Mouse (Mus musculus): ENCODE data around the gene Fam229a. TPM values are rescaled to one million over a fixed set of nuclear protein-coding genes. Genes with fewer than 3 reads are reported as not detected.

The Fam229a gene
- polyA plus RNA-seq, 1 experiment: 945 TPM

GRCm38 (mm10) chr4:129502901-129503444 lies 12.0 kb downstream of the Fam229a start:
- no peak overlapping the region; the same call in 1 of the 2 replicates for H3K27ac ChIP-seq (ENCODE audit: control insufficient read depth, insufficient read depth, low read depth, low read length)
- H3K4me1 ChIP-seq (ENCODE audit: control insufficient read depth, insufficient read depth, low read length): peaks cover 25% of the 10 kb centered on the region
- H3K4me3 ChIP-seq (ENCODE audit: control insufficient read depth, low read depth, low read length): no peak overlapping the region
- H3K27me3 ChIP-seq (ENCODE audit: control insufficient read depth, insufficient read depth, low read length): no peaks in the 10 kb centered on the region
- no peaks in the 10 kb centered on the region for H3K36me3 ChIP-seq (ENCODE audit: control insufficient read depth, insufficient read depth, low read length)
- TF ChIP-seq POLR2A (IDR thresholded peaks at IDR 0.05; ENCODE audit: control insufficient read depth, low read depth, low read length): no peak
- no peak for TF ChIP-seq CTCF (IDR thresholded peaks at IDR 0.05; ENCODE audit: control insufficient read depth, insufficient read depth, insufficient replicate concordance, low read depth, low read length)

DNA sequence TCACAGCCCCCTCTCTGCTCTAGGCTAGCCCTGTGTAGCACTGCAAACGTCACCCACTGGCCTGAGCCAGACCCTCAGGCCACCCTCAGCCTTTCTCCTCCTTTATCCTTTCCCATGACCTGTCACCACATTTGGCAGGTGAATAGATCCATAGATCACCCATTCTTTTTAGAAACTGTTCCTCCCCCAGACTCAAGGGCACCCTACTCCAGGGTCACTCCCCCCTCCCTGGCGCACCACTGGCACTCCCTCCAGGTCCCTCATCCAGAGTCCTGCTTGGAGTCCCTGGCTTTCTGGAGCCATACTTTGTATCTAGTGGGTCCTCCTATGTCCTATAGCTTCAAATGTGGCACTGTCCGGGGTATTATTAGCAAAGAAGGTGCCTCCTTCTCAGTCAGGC lies 14.5 kb downstream of the Fam229a start:
- Histone ChIP-seq H3K4me1 (ENCODE audit: control insufficient read depth, insufficient read depth, low read length) (peaks cover 19% of the 10 kb centered on the region), H3K27ac (ENCODE audit: control insufficient read depth, insufficient read depth, low read depth, low read length) (no peak overlapping the region), H3K27me3 (ENCODE audit: control insufficient read depth, insufficient read depth, low read length) (no peaks in the 10 kb centered on the region), H3K36me3 (ENCODE audit: control insufficient read depth, insufficient read depth, low read length) (no peaks in the 10 kb centered on the region), H3K4me3 (ENCODE audit: control insufficient read depth, low read depth, low read length) (no peak overlapping the region)
- TF ChIP-seq POLR2A (IDR thresholded peaks at IDR 0.05; ENCODE audit: control insufficient read depth, low read depth, low read length): no peak
- no peak for TF ChIP-seq CTCF (IDR thresholded peaks at IDR 0.05; ENCODE audit: control insufficient read depth, insufficient read depth, insufficient replicate concordance, low read depth, low read length)

DNA sequence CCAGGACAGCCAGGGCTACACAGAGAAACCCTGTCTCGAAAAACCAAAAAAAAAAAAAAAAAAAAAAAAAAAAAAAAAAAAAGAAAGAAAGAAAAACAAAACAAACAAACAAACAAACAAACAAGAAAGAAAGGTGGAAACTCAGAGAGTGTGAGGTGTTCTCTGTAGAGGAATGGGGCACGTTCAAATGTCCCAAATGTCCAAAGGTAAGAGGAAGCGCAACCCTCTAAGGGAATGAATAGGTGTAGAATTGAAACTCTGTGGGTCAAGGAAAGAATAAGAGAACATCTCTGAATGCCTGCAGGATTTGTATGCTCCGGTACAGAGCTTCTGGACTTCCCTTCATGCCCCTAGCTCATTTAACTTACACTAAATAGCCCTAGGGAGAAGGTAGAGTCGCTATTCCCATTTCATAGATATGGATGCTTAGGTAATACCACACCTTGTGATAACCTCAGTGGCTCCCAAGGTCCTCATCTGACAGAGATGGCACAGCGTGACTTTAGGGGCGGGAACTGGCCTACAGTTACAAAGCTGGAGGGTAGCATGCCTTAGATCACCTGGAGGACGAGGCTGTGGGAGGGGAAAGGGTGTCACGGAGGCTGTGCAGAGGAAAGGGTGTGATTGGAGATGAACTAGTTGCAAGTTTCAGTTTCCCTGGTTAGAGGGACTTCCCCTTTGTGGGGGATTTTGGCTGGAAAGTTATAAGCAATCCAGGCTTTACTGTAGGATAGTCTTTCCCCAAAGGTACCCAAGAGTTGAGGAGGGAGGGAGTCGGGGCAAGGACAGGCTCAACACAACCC lies 16.6 kb downstream of the Fam229a start:
- Histone ChIP-seq H3K4me3 (ENCODE audit: control insufficient read depth, low read depth, low read length) (no peak overlapping the region), H3K36me3 (ENCODE audit: control insufficient read depth, insufficient read depth, low read length) (no peaks in the 10 kb centered on the region), H3K4me1 (ENCODE audit: control insufficient read depth, insufficient read depth, low read length) (peaks cover 16% of the 10 kb centered on the region), H3K27ac (ENCODE audit: control insufficient read depth, insufficient read depth, low read depth, low read length) (peak overlapping the region; percentile 76; the same call in 1 of the 2 replicates), H3K27me3 (ENCODE audit: control insufficient read depth, insufficient read depth, low read length) (no peaks in the 10 kb centered on the region)
- no peak for TF ChIP-seq CTCF (IDR thresholded peaks at IDR 0.05; ENCODE audit: control insufficient read depth, insufficient read depth, insufficient replicate concordance, low read depth, low read length)
- no peak for TF ChIP-seq POLR2A (IDR thresholded peaks at IDR 0.05; ENCODE audit: control insufficient read depth, low read depth, low read length)

DNA sequence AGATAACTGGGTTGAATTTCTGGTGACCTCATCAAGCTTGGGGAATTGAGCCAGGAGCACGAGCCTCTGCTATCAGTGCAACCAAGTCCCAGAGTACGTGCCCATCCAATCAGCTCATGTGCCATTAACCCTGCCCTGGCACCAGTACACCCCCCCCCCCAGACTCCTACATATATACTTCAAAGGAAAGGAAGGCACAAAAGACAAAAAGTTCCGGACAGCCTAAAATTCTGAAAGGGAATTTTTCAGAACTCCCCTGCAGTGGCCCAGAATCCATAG lies 17.2 kb downstream of the Fam229a start:
- TF ChIP-seq POLR2A (IDR thresholded peaks at IDR 0.05; ENCODE audit: control insufficient read depth, low read depth, low read length): no peak
- no peak for TF ChIP-seq CTCF (IDR thresholded peaks at IDR 0.05; ENCODE audit: control insufficient read depth, insufficient read depth, insufficient replicate concordance, low read depth, low read length)
- peaks cover 17% of the 10 kb centered on the region for H3K4me1 ChIP-seq (ENCODE audit: control insufficient read depth, insufficient read depth, low read length)

DNA sequence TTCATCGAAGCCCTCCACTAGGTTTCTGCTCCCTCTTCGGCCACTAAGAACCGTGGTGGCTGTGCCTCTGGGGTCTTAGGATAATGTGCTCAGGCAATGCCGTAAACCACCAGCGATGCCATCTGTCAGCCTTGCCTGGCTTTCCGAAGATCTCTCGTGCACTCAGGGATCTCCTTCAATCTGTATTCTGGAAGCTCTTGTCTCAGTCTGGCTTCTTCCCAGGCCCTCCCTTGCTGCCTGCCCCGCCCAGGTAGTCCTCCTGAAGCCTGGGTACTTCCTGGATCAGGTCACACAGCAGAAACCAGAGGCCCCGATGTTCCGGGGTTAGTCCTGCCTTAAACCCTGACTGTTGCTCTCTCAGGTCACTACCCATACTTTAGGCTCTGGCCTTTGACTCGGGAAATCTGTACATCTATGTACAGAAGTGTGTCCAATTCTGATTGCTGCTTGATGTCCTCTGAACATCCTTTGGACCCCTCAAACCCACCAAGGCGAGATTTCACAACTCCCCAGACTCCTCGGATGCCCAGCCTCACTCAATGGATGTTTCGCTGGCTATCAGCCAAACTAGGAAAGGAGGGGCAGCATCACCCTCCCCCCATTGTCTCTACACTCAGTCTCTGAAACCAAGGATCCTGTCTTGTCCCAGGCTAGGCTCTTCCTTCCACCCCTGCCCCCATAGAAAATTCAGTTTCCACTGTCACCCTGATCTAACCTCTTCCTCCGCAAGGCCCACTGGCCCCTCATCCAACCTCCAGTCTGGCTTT lies 18.0 kb downstream of the Fam229a start:
- Histone ChIP-seq H3K27me3 (ENCODE audit: control insufficient read depth, insufficient read depth, low read length) (no peaks in the 10 kb centered on the region), H3K27ac (ENCODE audit: control insufficient read depth, insufficient read depth, low read depth, low read length) (peak overlapping the region; percentile 45), H3K4me1 (ENCODE audit: control insufficient read depth, insufficient read depth, low read length) (peaks cover 16% of the 10 kb centered on the region), H3K36me3 (ENCODE audit: control insufficient read depth, insufficient read depth, low read length) (no peaks in the 10 kb centered on the region), H3K4me3 (ENCODE audit: control insufficient read depth, low read depth, low read length) (no peak overlapping the region)
- TF ChIP-seq POLR2A (IDR thresholded peaks at IDR 0.05; ENCODE audit: control insufficient read depth, low read depth, low read length): no peak
- no peak for TF ChIP-seq CTCF (IDR thresholded peaks at IDR 0.05; ENCODE audit: control insufficient read depth, insufficient read depth, insufficient replicate concordance, low read depth, low read length)

More for the DNA sequence above, 17.2 kb downstream of the Fam229a start:
- Histone ChIP-seq H3K4me3 (ENCODE audit: control insufficient read depth, low read depth, low read length) (no peak overlapping the region), H3K36me3 (ENCODE audit: control insufficient read depth, insufficient read depth, low read length) (no peaks in the 10 kb centered on the region), H3K27me3 (ENCODE audit: control insufficient read depth, insufficient read depth, low read length) (no peaks in the 10 kb centered on the region), H3K27ac (ENCODE audit: control insufficient read depth, insufficient read depth, low read depth, low read length) (peak overlapping the region; percentile 76)

DNA sequence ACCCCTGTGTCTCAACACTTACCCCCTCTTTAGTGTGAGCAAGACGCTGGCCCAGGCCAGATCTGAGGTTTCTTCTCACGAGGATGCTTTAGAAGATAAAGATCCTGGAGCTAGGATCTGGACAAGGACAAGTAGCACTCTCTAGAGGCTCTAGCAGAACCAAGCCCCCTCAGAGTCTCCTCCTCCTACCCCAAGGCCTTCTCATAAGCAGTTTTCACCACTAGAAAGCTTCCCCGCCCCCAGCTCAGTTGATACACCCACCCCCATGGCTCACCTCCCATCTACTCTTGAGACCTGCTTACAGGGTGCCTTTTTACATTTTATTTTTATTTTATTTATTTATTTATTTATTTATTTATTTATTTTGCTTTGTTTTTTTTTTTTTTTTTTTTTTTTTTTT lies 18.7 kb downstream of the Fam229a start:
- Histone ChIP-seq H3K4me3 (ENCODE audit: control insufficient read depth, low read depth, low read length) (no peak overlapping the region), H3K4me1 (ENCODE audit: control insufficient read depth, insufficient read depth, low read length) (peaks cover 17% of the 10 kb centered on the region), H3K27me3 (ENCODE audit: control insufficient read depth, insufficient read depth, low read length) (no peaks in the 10 kb centered on the region), H3K36me3 (ENCODE audit: control insufficient read depth, insufficient read depth, low read length) (no peaks in the 10 kb centered on the region), H3K27ac (ENCODE audit: control insufficient read depth, insufficient read depth, low read depth, low read length) (peak overlapping the region; percentile 9; the same call in 1 of the 2 replicates)
- TF ChIP-seq POLR2A (IDR thresholded peaks at IDR 0.05; ENCODE audit: control insufficient read depth, low read depth, low read length) (no peak), CTCF (IDR thresholded peaks at IDR 0.05; ENCODE audit: control insufficient read depth, insufficient read depth, insufficient replicate concordance, low read depth, low read length) (no peak)

Measured in testis, adult 2 months (tissue).